ENCODE assay signal across 16 mouse cellular contexts in genomic region chr5:99230476-99230875, GRCm38 (mm10).
"Had no signal": no experiment of that assay in that cellular context is flagged by ENCODE, and none has a peak within 500 bp of the region (broad histone marks: within the 10 kb centered on the region; RNA-seq: fewer than 3 reads in every experiment).

No protein-coding gene starts in this region.

- H3K4me2 ChIP-seq: kidney, embryonic 15.5 days; limb, embryonic 13.5 days; liver, embryonic 12.5 days; liver, embryonic 15.5 days; midbrain, embryonic 13.5 days had no signal

- ATAC-seq: liver, embryonic 12.5 days; midbrain, embryonic 13.5 days had no signal

- H3K9ac ChIP-seq: kidney, embryonic 15.5 days; limb, embryonic 13.5 days; liver, embryonic 12.5 days; liver, embryonic 15.5 days; midbrain, embryonic 13.5 days had no signal

- H3K9me3 ChIP-seq: kidney, embryonic 15.5 days; limb, embryonic 10.5 days; limb, embryonic 13.5 days; liver, embryonic 12.5 days; liver, embryonic 15.5 days; midbrain, embryonic 13.5 days had no signal

- H3K4me3 ChIP-seq: kidney, embryonic 15.5 days; limb, embryonic 10.5 days; limb, embryonic 13.5 days; liver, embryonic 12.5 days; liver, embryonic 15.5 days; midbrain, embryonic 13.5 days had no signal

- H3K27me3 ChIP-seq: kidney, embryonic 15.5 days; limb, embryonic 13.5 days; liver, embryonic 12.5 days; liver, embryonic 15.5 days; midbrain, embryonic 13.5 days had no signal

- H3K27ac ChIP-seq: kidney, embryonic 15.5 days; limb, embryonic 10.5 days; limb, embryonic 13.5 days; liver, embryonic 12.5 days; liver, embryonic 15.5 days; macrophage; midbrain, embryonic 13.5 days had no signal

- H3K4me1 ChIP-seq: liver, embryonic 12.5 days; liver, embryonic 15.5 days; midbrain, embryonic 13.5 days had no signal

- DNase-seq: kidney, adult 11 months; kidney, adult 8-10 months; kidney, postnatal 10 days; kidney, postnatal 4 days; liver; lung, adult 2 months; lung, postnatal 10 days; thymus, adult 2 months; thymus, postnatal 25 days had no signal
